Mouse (Mus musculus) ES-Bruce4 (cell line): Measurements from ENCODE around the gene Nol6.

Experiments used
- CTCF ChIP-seq: IDR thresholded peaks from one replicate; pipeline ENCODE4 v1.8.1; 2011; ENCODE audit warnings: low read depth, low read length
- EP300 ChIP-seq: IDR thresholded peaks from 2 replicates; pipeline ENCODE4 v1.6.1; 2011; ENCODE audit warnings: low read depth, low read length; ENCODE audit not compliant: insufficient read depth
- POLR2A ChIP-seq: IDR thresholded peaks from one replicate; pipeline ENCODE4 v1.8.1; 2011; ENCODE audit warnings: low read length; ENCODE audit not compliant: insufficient read depth

DNA sequence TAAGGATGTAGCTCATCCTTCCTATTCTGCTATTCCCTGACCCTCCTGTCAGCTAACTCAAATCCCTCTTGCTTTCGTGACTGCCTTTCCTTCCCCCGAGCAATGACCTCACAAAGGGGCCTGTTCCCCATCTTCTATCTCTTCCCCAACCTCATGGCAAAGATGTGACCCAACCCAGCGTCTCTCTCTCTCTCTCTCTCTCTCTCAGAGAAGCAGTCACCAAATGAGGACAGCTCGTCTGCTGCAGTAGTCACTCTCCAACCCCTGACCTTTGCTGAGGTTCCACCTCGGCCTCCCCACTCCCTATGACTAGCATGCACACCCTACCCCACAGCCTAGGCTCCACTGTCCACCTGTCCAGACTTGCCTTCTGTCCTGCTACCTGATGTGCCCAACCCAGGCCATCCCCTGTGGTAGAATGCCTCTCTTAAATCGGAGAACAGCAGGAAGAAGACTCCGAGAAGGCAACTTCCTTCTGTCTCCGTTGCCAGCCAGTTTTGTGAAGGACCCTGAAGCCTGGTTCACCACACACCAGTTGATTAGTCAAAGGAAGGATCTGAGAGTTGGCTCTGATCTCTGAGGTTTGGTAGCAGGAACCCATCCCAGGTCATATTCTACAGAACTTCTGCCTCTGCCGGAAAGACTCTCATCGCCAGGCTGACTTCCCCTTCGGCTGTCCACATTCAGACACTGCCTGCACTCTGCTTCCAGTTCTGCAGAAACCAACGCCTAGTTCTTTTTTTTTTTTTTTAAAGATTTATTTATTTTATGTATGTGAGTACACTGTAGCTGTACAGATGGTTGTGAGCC lies 51.0 kb downstream of the Nol6 start:
- no peak for TF ChIP-seq EP300
- no peak for TF ChIP-seq POLR2A
- TF ChIP-seq CTCF: no peak
